28 mouse cellular contexts compared by ENCODE assay signal in the genomic region with DNA sequence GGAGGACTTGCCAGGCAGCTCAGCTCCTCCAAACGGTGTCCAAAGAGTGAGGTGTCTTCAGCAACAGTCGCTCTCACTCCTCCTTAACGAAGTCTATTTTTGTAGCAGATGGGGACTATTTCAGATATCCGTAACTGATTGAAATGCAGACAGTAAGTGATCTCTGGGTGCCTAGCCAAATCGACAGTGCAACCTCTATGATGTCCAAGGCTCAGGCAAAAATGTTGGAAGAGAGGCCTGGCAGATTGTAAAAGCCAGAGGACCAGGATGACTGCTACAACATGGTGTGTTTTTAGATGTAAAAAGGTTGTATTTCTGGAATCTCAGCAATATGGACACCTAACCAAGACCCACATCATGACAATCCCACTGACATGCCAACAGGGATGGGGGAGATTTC.
"Had no signal": no experiment of that assay in that cellular context is flagged by ENCODE, and none has a peak within 500 bp of the region (broad histone marks: within the 10 kb centered on the region; RNA-seq: fewer than 3 reads in every experiment).

No protein-coding gene starts in this region.

- H3K36me3 ChIP-seq: limb, embryonic 10.5 days; limb, embryonic 12.5 days; limb, embryonic 13.5 days; limb, embryonic 15.5 days; liver, embryonic 12.5 days; liver, embryonic 13.5 days; liver, embryonic 15.5 days; lung, embryonic 15.5 days; midbrain, embryonic 10.5 days; midbrain, embryonic 12.5 days; midbrain, embryonic 13.5 days; midbrain, embryonic 15.5 days; neural tube, embryonic 12.5 days had no signal

- H3K27me3 ChIP-seq: limb, embryonic 12.5 days; limb, embryonic 13.5 days; limb, embryonic 15.5 days; liver, embryonic 12.5 days; liver, embryonic 13.5 days; liver, embryonic 15.5 days; lung, embryonic 15.5 days; megakaryocyte, embryonic 14.5 days; midbrain, embryonic 12.5 days; midbrain, embryonic 13.5 days; midbrain, embryonic 15.5 days; neural tube, embryonic 12.5 days had no signal

- H3K27ac ChIP-seq: limb, embryonic 10.5 days; limb, embryonic 12.5 days; limb, embryonic 13.5 days; limb, embryonic 15.5 days; liver, embryonic 12.5 days; liver, embryonic 13.5 days; liver, embryonic 14.5 days; liver, embryonic 15.5 days; lung, embryonic 15.5 days; macrophage; midbrain, embryonic 10.5 days; midbrain, embryonic 12.5 days; midbrain, embryonic 13.5 days; midbrain, embryonic 15.5 days; neural tube, embryonic 12.5 days had no signal

- DNase-seq: left cerebral cortex, postnatal 4 days; liver; liver, embryonic 13.5 days; liver, postnatal 0 days; lung, adult 18-20 months; lung, adult 2 months; lung, embryonic 14.5 days; lung, postnatal 10 days; lung, postnatal 14 days; lung, postnatal 36 days; lung, postnatal 4 days; midbrain, embryonic 14.5 days had no signal

- H3K4me3 ChIP-seq: limb, embryonic 10.5 days; limb, embryonic 12.5 days; limb, embryonic 13.5 days; limb, embryonic 15.5 days; liver, embryonic 12.5 days; liver, embryonic 13.5 days; liver, embryonic 15.5 days; lung, embryonic 15.5 days; megakaryocyte, embryonic 14.5 days; midbrain, embryonic 10.5 days; midbrain, embryonic 12.5 days; midbrain, embryonic 13.5 days; midbrain, embryonic 15.5 days; myocyte; neural tube, embryonic 12.5 days had no signal

- H3K4me1 ChIP-seq: limb, embryonic 10.5 days; limb, embryonic 12.5 days; limb, embryonic 13.5 days; limb, embryonic 15.5 days; liver, embryonic 12.5 days; liver, embryonic 13.5 days; liver, embryonic 15.5 days; lung, embryonic 15.5 days; megakaryocyte, embryonic 14.5 days; midbrain, embryonic 10.5 days; midbrain, embryonic 12.5 days; midbrain, embryonic 13.5 days; midbrain, embryonic 15.5 days; neural tube, embryonic 12.5 days had no signal

- H3K9me3 ChIP-seq: limb, embryonic 10.5 days; limb, embryonic 12.5 days; limb, embryonic 13.5 days; limb, embryonic 15.5 days; liver, embryonic 12.5 days; liver, embryonic 13.5 days; liver, embryonic 15.5 days; lung, embryonic 15.5 days; midbrain, embryonic 10.5 days; midbrain, embryonic 12.5 days; midbrain, embryonic 13.5 days; midbrain, embryonic 15.5 days; neural tube, embryonic 12.5 days had no signal
